Mouse (Mus musculus) midbrain, postnatal 0 days (tissue): ENCODE results near the gene Slc1a3. TPM values are rescaled to one million over a fixed set of nuclear protein-coding genes. Genes with fewer than 3 reads are reported as not detected.

ENCODE experiments used
- ATAC-seq: fragments of 200-750 bp; cut with Nextera tagmentation; 2 replicates; pipeline ENCODE4 v1.8.0; 2017; ENCODE audit warnings: moderate number of reproducible peaks, mild to moderate bottlenecking, moderate TSS enrichment, moderate library complexity; ENCODE audit not compliant: low FRiP score
- DNase-seq: peaks from one replicate; pipeline ENCODE4 v3.0.0-alpha.2; 2015; ENCODE audit warnings: low spot score
- H3K27ac ChIP-seq: fragments of 300-500 bp; sonication (generic); 2 replicates; pipeline ENCODE4 v1.5.1; 2014; ENCODE audit warnings: low read depth, mild to moderate bottlenecking, low read length, mixed read lengths
- H3K27me3 ChIP-seq: fragments of 300-500 bp; sonication (generic); 2 replicates; pipeline ENCODE4 v1.6.1; 2014; ENCODE audit warnings: low read length, control low read depth, mixed read lengths; ENCODE audit not compliant: insufficient read depth
- H3K36me3 ChIP-seq: fragments of 300-500 bp; sonication (generic); 2 replicates; pipeline ENCODE4 v1.6.1; 2014; ENCODE audit warnings: low read length, control low read depth, mixed read lengths; ENCODE audit not compliant: insufficient read depth
- H3K4me1 ChIP-seq: fragments of 300-500 bp; sonication (generic); 2 replicates; pipeline ENCODE4 v1.6.1; 2014; ENCODE audit warnings: mild to moderate bottlenecking, control low read depth, antibody characterized with exemption, low read length, mixed read lengths; ENCODE audit not compliant: insufficient read depth
- H3K4me2 ChIP-seq: fragments of 300-500 bp; sonication (generic); 2 replicates; pipeline ENCODE4 v1.6.1; 2014; ENCODE audit warnings: low read depth, mild to moderate bottlenecking, low read length, mixed read lengths; ENCODE audit not compliant: poor library complexity, severe bottlenecking
- H3K4me3 ChIP-seq: fragments of 300-500 bp; sonication (generic); 2 replicates; pipeline ENCODE4 v1.5.1; 2014; ENCODE audit warnings: low read depth, mild to moderate bottlenecking, low read length, moderate library complexity
- H3K9ac ChIP-seq: fragments of 300-500 bp; sonication (generic); replicated peaks from 2 replicates; pipeline ENCODE4 v1.6.1; 2014; ENCODE audit warnings: mild to moderate bottlenecking, low read length, moderate library complexity, mixed read lengths; ENCODE audit not compliant: poor library complexity, severe bottlenecking
- H3K9me3 ChIP-seq: fragments of 300-500 bp; sonication (generic); 2 replicates; pipeline ENCODE4 v1.6.1; 2016; ENCODE audit warnings: low read length, control low read depth
- CTCF ChIP-seq: IDR thresholded peaks from 2 replicates; pipeline ENCODE4 v1.5.1; 2016; ENCODE audit warnings: antibody characterized with exemption, mild to moderate bottlenecking
- WGBS: fragments of 180-500 bp; shearing (Covaris S2); extraction: QIAGEN DNeasy Blood & Tissue Kit; methylation state at CpG from one replicate; pipeline ENCODE4 v1.1.7; 2014; 5-methylcytosine and 5-hydroxymethylcytosine counted together
- polyA plus RNA-seq: library from polyadenylated mRNA; unstranded; fragments of >200 nt; fragmentation: Nextera tagmentation; extraction: Ambion mirVana; gene quantifications from 2 replicates; pipeline ENCODE4 v1.2.1, GENCODE M21; 2015
- total RNA-seq: library from RNA; depleted of rRNA; stranded (reverse); fragments of >200 nt; gene quantifications from 2 replicates; pipeline ENCODE4 v1.2.3, GENCODE M21; 2014

Gene Slc1a3
- total and polyA plus RNA-seq, 2 experiments from 2014 or later = 147 to 195 TPM

- Histone ChIP-seq H3K27me3 (no peaks in the 10 kb centered on the region), H3K4me3 (no peak overlapping the region), H3K27ac (no peak overlapping the region), H3K36me3 (no peaks in the 10 kb centered on the region), H3K4me2 (no peak overlapping the region), H3K9ac (no peak overlapping the region), H3K4me1 (no peaks in the 10 kb centered on the region), H3K9me3 (no peaks in the 10 kb centered on the region)
- TF ChIP-seq CTCF = no peak
- no peak for ATAC-seq
- no peak for DNase-seq
- WGBS = 76% methylated on average over 5 of the region's 5 CpGs
These were observed 38.0 kb downstream of the Slc1a3 start for GRCm38 (mm10) chr15:8672532-8672931.

GRCm38 (mm10) chr15:8667849-8668522, 42.6 kb downstream of the Slc1a3 start:
- Histone ChIP-seq H3K27me3 (no peaks in the 10 kb centered on the region), H3K4me3 (no peak overlapping the region), H3K9ac (no peak overlapping the region), H3K4me2 (no peak overlapping the region), H3K9me3 (no peaks in the 10 kb centered on the region), H3K36me3 (no peaks in the 10 kb centered on the region), H3K4me1 (peaks cover 4% of the 10 kb centered on the region; the same call in 1 of the 2 replicates), H3K27ac (no peak overlapping the region)
- TF ChIP-seq CTCF = no peak
- 93% methylated on average over 25 of the region's 25 CpGs for WGBS
- no peak for DNase-seq
- ATAC-seq = no peak

- H3K36me3 ChIP-seq = no peaks in the 10 kb centered on the region
- WGBS = 92% methylated on average over 15 of the region's 15 CpGs
- no peaks in the 10 kb centered on the region for H3K9me3 ChIP-seq
- peaks cover 4% of the 10 kb centered on the region; the same call in 1 of the 2 replicates for H3K4me1 ChIP-seq
- H3K27me3 ChIP-seq = no peaks in the 10 kb centered on the region
- DNase-seq (peak; percentile 24), ATAC-seq (no peak)
- H3K9ac ChIP-seq = no peak overlapping the region
- no peak overlapping the region for H3K27ac ChIP-seq
- TF ChIP-seq CTCF = no peak
- H3K4me3 ChIP-seq = no peak overlapping the region
- no peak overlapping the region for H3K4me2 ChIP-seq
These were observed 44.8 kb downstream of the Slc1a3 start for GRCm38 (mm10) chr15:8665675-8666350.

- H3K4me3 ChIP-seq = no peak overlapping the region
These were observed 47.0 kb downstream of the Slc1a3 start for GRCm38 (mm10) chr15:8663348-8664099.

GRCm38 (mm10) chr15:8661856-8662255, 48.7 kb downstream of the Slc1a3 start:
- Histone ChIP-seq H3K4me2 (no peak overlapping the region), H3K4me3 (no peak overlapping the region), H3K4me1 (peaks cover 4% of the 10 kb centered on the region; the same call in 1 of the 2 replicates), H3K36me3 (no peaks in the 10 kb centered on the region), H3K27me3 (no peaks in the 10 kb centered on the region), H3K9ac (no peak overlapping the region), H3K27ac (no peak overlapping the region), H3K9me3 (no peaks in the 10 kb centered on the region)
- 69% methylated on average over 6 of the region's 6 CpGs for WGBS
- TF ChIP-seq CTCF = no peak
- DNase-seq = no peak
- no peak for ATAC-seq

More at GRCm38 (mm10) chr15:8663348-8664099, 47.0 kb downstream of the Slc1a3 start:
- 48% methylated on average over 17 of the region's 17 CpGs for WGBS
- peak; percentile 66 for ATAC-seq
- Histone ChIP-seq H3K4me1 (peaks cover 4% of the 10 kb centered on the region; the same call in 1 of the 2 replicates), H3K9ac (no peak overlapping the region), H3K4me2 (peak overlapping the region; percentile 36), H3K27me3 (no peaks in the 10 kb centered on the region), H3K9me3 (no peaks in the 10 kb centered on the region), H3K27ac (peak overlapping the region; percentile 48), H3K36me3 (no peaks in the 10 kb centered on the region)
- DNase-seq = peak; percentile 87
- TF ChIP-seq CTCF = peak; percentile 45
